Mouse (Mus musculus) hindbrain, embryonic 10.5 days (tissue): ENCODE measurements around the gene Hint1. TPM values are rescaled to one million over a fixed set of nuclear protein-coding genes. Genes with fewer than 3 reads are reported as not detected.
"Not testable (repeated sequence)": the region's sequence is repeated elsewhere in the genome, so short reads cannot be mapped to it uniquely, and the experiment has no call there.

ENCODE experiments used
- DNase-seq: peaks from one replicate; pipeline ENCODE4 v3.0.0-alpha.2; 2017; ENCODE audit warnings: low spot score
- H3K27ac ChIP-seq: fragments of 300-500 bp; sonication (generic); 2 replicates; pipeline ENCODE4 v1.5.1; 2016; ENCODE audit warnings: mild to moderate bottlenecking, moderate library complexity
- H3K27me3 ChIP-seq: fragments of 300-500 bp; sonication (generic); 2 replicates; pipeline ENCODE4 v1.6.1; 2016; ENCODE audit warnings: mild to moderate bottlenecking; ENCODE audit not compliant: poor library complexity, insufficient read depth, severe bottlenecking
- H3K36me3 ChIP-seq: fragments of 300-500 bp; sonication (generic); 2 replicates; pipeline ENCODE4 v1.6.1; 2016; ENCODE audit warnings: mild to moderate bottlenecking, moderate library complexity
- H3K4me1 ChIP-seq: fragments of 300-500 bp; sonication (generic); replicated peaks from 2 replicates; pipeline ENCODE4 v1.6.1; 2016; ENCODE audit warnings: mild to moderate bottlenecking
- H3K4me3 ChIP-seq: fragments of 300-500 bp; sonication (generic); 2 replicates; pipeline ENCODE4 v1.5.1; 2016; ENCODE audit warnings: mild to moderate bottlenecking, moderate library complexity
- H3K9me3 ChIP-seq: fragments of 300-500 bp; sonication (generic); 2 replicates; pipeline ENCODE4 v1.6.1; 2016; ENCODE audit warnings: mild to moderate bottlenecking, moderate library complexity
- WGBS: fragments of 180-500 bp; shearing (Covaris S2); methylation state at CpG from one replicate; pipeline ENCODE4 v1.1.7; 2016; 5-methylcytosine and 5-hydroxymethylcytosine counted together
- polyA plus RNA-seq: library from polyadenylated mRNA; unstranded; fragments of >200 nt; fragmentation: Nextera tagmentation; extraction: Ambion mirVana; gene quantifications from 2 replicates; pipeline ENCODE4 v1.2.1, GENCODE M21; 2016

The Hint1 gene
- polyA plus RNA-seq, 1 experiment from 2014 or later: 627 TPM

DNA sequence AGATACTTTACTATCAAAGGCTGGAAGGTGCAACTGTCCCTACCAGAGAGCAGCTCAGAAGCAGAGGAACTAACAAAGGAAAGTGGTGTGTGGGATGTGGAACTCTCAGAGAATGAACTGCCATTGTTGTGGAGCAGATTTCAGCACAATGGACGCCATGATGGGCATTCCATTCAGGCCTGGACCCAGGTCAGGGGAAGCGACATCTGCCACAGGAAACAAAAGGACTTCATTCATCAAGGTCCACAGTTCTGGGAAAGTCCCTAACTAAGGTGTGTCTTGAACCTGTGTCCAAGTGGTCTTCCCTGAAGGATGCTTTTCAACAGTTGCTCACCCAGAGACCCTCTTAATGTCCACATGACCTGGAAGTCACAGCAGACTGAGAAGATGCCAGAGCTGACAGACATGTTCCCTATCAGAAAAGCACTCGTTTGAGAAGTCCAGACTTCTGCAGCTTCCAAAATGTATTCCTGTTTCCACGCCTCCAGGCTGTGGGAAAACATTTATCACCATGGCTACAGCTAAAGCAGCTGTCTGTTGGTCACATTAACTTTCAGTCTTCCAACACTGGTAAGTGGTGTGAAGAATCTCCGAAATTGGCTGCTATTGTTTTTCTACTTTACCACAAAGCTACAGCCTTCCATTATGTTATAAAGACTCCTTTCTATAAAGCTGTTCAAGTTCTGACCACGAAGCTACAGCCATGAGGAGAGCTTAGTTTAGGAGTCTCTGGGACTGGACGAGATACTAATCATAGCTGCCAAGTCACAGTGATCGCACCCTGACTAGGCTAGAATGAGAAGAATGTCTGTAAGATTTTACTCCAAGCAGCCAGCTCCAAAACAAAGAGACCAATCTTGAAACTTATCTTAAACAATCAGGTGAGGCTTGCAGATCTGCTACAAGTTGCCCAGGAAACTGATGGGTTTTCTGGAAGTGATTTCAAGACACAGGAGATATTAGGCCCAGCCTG lies 20.4 kb upstream of the Hint1 start:
- 28% methylated on average over 8 of the region's 8 CpGs for WGBS
- DNase-seq: peak; percentile 66
- no peaks in the 10 kb centered on the region for H3K36me3 ChIP-seq

DNA sequence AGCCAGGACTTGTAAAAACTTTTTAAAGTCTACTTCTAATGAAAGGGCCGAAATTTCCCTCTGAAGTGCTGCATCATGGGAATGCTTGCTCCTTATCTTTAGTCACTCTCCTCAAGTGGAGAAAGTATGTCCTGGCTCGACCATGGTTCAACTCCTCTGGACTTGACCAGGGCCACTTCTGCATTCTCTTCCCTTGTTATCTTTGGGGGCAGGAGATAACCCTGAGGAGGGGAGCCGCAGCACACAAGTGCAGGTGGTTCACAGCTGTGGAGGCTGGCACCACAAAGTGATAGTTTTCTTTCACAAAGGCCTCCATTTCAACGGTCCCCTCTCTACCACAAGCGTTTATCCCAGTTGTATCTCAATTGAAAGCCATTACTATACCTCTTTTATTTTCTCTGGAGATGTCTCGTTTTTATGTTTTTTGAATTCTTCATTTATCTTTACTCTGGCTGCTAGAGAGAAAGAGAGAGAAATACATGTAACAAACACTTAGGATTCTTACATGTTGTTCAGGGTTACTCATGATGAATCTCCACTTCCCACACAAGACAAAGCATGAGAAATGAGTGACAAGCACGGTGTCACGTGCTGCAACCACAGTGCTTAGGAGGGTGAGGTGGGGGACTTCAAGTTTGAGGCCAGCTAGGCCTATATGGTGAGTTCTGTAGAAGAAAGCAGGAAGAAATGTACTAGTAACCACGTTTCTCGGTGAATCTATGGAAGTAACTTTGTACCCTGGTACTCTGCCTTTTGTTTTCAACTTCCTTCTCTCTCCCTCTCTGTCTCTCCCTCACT lies 16.0 kb upstream of the Hint1 start:
- Histone ChIP-seq H3K27me3 (no peaks in the 10 kb centered on the region), H3K4me1 (peaks cover 20% of the 10 kb centered on the region), H3K36me3 (no peaks in the 10 kb centered on the region), H3K27ac (no peak overlapping the region), H3K4me3 (no peak overlapping the region), H3K9me3 (no peaks in the 10 kb centered on the region)
- WGBS: 88% methylated on average over 10 of the region's 10 CpGs
- DNase-seq: no peak

More for the DNA sequence above, 20.4 kb upstream of the Hint1 start:
- Histone ChIP-seq H3K27ac (peak overlapping the region; percentile 88), H3K4me1 (peaks cover 30% of the 10 kb centered on the region), H3K4me3 (no peak overlapping the region), H3K27me3 (no peaks in the 10 kb centered on the region), H3K9me3 (no peaks in the 10 kb centered on the region)

GRCm38 (mm10) chr11:54851656-54852055 lies 14.5 kb upstream of the Hint1 start:
- H3K27me3 ChIP-seq: no peaks in the 10 kb centered on the region
- WGBS: 90% methylated on average over 12 of the region's 12 CpGs
- H3K9me3 ChIP-seq: no peaks in the 10 kb centered on the region
- H3K27ac ChIP-seq: no peak overlapping the region
- no peak for DNase-seq
- no peak overlapping the region for H3K4me3 ChIP-seq
- peaks cover 5% of the 10 kb centered on the region for H3K4me1 ChIP-seq
- no peaks in the 10 kb centered on the region for H3K36me3 ChIP-seq

- H3K27ac ChIP-seq, H3K4me3 ChIP-seq, H3K36me3 ChIP-seq, H3K27me3 ChIP-seq, H3K9me3 ChIP-seq, DNase-seq: not testable (repeated sequence)
- WGBS: 91% methylated on average over 12 of the region's 12 CpGs
- H3K4me1 ChIP-seq: peaks cover 16% of the 10 kb centered on the region
Observed at GRCm38 (mm10) chr11:54858880-54859279, 7.3 kb upstream of the Hint1 start.

DNA sequence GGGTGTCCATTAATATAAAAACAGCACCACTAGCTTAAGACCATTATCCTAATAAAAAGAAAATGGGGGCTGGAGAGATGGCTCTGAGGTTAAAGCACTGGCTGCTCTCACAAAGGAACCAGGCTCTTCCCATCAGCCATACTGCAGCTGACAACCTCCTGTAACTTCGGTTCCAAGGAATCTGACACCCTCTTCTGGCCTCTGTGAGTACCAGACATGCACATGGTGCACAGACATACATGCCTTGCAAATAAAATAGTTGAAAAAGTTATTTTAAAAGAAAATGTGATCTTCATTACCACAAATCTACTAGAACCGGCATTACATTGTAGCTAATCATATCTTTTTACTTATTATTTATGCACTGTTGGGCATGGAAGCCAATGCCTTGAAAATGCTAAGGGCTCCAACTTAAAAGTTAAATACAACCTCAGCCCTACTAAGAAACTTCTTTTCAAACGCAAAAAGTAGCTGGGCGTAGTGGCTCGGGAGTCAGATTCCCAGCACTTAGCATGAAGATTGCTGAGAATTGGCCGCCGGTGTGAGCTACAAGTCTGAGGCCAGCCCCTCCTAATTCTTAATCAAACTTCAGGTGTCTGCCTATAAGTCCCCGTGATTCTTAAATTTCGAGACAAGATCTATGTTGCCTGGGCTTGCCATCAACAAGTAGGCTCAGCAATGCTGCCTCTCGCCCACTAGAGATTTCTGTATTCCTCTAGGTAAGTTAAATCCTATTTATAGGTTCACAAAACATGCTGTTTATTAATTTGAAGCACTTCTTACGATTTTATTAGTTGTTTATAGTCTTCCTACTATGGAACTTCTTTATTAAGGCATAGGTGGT lies 6.6 kb upstream of the Hint1 start:
- DNase-seq: peak; percentile 26
- WGBS: 29% methylated on average over 11 of the region's 11 CpGs

GRCm38 (mm10) chr11:54860256-54861038 lies 5.7 kb upstream of the Hint1 start, which contains the start of gene Lyrm7:
Gene Lyrm7, minus strand, starts transcription at chr11:54860916.
- H3K9me3 ChIP-seq: no peaks in the 10 kb centered on the region
- no peaks in the 10 kb centered on the region for H3K27me3 ChIP-seq
- H3K4me1 ChIP-seq: peaks cover 19% of the 10 kb centered on the region
- WGBS: under 1% methylated on average over 42 of the region's 42 CpGs
- no peaks in the 10 kb centered on the region for H3K36me3 ChIP-seq
- H3K4me3 ChIP-seq: peak within 1 kb of the TSS; percentile 72
- DNase-seq: peak; percentile 97
- H3K27ac ChIP-seq: peak within 1 kb of the TSS; percentile 91

More for the DNA sequence above, 6.6 kb upstream of the Hint1 start:
- peaks cover 16% of the 10 kb centered on the region for H3K4me1 ChIP-seq
- H3K4me3 ChIP-seq: peak overlapping the region; percentile 72
- no peaks in the 10 kb centered on the region for H3K9me3 ChIP-seq
- H3K27ac ChIP-seq: peak overlapping the region; percentile 91
- no peaks in the 10 kb centered on the region for H3K27me3 ChIP-seq
- H3K36me3 ChIP-seq: no peaks in the 10 kb centered on the region

DNA sequence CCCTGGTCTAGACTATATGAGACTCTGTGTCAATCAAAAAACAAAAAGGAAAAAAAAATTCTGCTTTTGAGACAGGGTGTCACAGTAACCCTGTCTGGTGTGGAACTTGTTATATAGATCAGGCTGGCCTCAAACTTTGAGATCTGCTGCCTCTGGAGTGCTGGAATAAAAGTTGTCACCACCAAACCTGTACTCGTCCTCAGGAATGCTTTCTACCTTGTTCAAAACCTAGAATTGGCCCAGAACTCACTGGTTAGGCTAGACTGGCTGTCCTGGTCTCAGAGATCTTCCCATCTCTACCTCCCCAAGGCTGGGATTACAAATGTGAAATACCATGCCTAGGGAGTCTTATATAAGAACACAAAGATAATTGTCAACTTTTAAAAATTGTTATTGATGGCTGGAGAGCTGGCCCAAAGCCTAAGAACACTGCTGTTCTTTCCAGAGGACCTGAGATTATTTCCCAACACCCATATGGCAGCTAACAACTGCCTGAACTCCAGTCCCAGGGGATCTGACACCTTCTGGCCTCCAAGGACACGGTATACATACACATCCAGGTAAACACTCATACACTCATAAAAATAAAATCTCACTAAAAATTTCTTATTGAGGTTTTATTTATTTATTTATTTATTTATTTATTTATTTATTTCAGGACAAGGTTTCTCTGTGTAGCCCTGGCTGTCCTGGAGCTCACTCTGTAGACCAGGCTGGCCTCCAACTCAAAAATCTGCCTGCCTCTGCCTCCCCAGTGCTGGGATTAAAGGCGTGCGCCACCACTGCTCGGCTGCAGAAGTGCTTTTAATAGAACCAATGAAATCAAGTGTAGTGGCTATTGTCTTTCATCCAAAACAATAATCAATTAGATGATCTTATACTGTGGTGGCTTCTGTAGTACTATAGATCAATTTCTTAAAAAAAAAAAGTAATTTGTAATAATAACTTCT lies 4.4 kb upstream of the Hint1 start:
- no peaks in the 10 kb centered on the region for H3K36me3 ChIP-seq
- peak overlapping the region; percentile 91 for H3K27ac ChIP-seq
- peak overlapping the region; percentile 72 for H3K4me3 ChIP-seq
- H3K27me3 ChIP-seq: no peaks in the 10 kb centered on the region
- 95% methylated on average over 5 of the region's 5 CpGs for WGBS
- H3K4me1 ChIP-seq: peaks cover 27% of the 10 kb centered on the region
- no peak for DNase-seq
- no peaks in the 10 kb centered on the region for H3K9me3 ChIP-seq

DNA sequence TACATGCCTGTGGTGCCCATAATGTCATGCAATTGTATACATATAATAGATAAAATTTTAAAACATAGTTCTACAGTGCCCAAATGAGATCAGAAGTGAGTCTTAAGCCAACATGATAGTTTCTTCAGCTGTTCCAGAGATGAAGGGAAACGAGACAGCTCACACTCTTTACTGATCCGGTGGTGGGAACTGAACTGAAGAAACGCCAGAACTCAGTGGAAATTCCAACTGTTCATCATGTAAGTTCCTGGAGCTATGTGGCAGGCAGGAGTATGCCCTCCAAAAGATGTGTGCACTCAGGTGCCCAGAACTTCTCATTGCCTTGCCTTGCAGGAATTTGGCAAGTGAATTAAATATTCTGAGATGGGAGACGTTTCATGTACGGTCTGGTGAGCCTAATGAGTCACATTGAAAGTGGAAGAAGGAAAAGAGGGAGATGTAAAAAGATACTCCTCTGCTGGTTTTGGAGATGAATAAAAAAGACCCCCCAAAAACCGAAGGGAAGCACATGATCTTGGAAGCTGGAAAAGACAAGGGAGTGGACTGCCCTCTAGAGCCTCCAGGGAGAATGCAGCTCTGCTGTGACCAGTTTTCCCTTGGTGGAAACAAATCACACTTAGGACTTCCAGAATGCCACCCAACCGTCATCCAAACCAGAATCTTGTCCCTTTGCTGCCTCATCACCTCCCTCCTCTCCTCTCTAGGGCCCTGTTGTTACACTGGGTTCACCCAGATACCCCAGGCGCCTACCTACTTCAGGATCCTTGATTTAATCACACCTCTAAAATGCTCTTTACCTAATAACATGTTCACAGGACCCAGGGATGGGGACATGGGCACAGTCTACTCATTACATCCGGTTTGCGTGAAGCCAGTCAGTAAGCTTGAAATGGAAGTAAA lies 3.3 kb upstream of the Hint1 start:
- peak; percentile 57 for DNase-seq
- Histone ChIP-seq H3K27ac (no peak overlapping the region), H3K9me3 (no peaks in the 10 kb centered on the region), H3K4me1 (peaks cover 36% of the 10 kb centered on the region), H3K27me3 (no peaks in the 10 kb centered on the region), H3K36me3 (peaks cover under 1% of the 10 kb centered on the region; the same call in 1 of the 2 replicates), H3K4me3 (no peak overlapping the region)
- WGBS: 46% methylated on average over 10 of the region's 10 CpGs

- Histone ChIP-seq H3K4me1 (peaks cover 43% of the 10 kb centered on the region), H3K36me3 (peaks cover 25% of the 10 kb centered on the region), H3K9me3 (no peaks in the 10 kb centered on the region), H3K27me3 (no peaks in the 10 kb centered on the region), H3K27ac (peak overlapping the region; percentile 99), H3K4me3 (peak overlapping the region; percentile 93)
- 75% methylated on average over 6 of the region's 6 CpGs for WGBS
- DNase-seq: no peak
Observed at GRCm38 (mm10) chr11:54865330-54866085, 675 bp upstream of the Hint1 start.

GRCm38 (mm10) chr11:54867049-54867385 lies 834 bp downstream of the Hint1 start:
- Histone ChIP-seq H3K4me1 (peaks cover 36% of the 10 kb centered on the region), H3K4me3 (peak overlapping the region; percentile 93), H3K9me3 (no peaks in the 10 kb centered on the region), H3K36me3 (peaks cover 40% of the 10 kb centered on the region), H3K27me3 (no peaks in the 10 kb centered on the region), H3K27ac (peak overlapping the region; percentile 99)
- no peak for DNase-seq
- 9% methylated on average over 5 of the region's 5 CpGs for WGBS
